Mouse (Mus musculus) effector memory CD4-positive, alpha-beta T cell, adult 5 months (primary cell): ENCODE data around the gene Frmd4a. TPM values are rescaled to one million over a fixed set of nuclear protein-coding genes. Genes with fewer than 3 reads are reported as not detected.

Source experiments
- polyA plus RNA-seq: library from polyadenylated mRNA; unstranded; fragments of 100-300 nt; shearing (Covaris generic); gene quantifications from one replicate; pipeline ENCODE4 v1.2.1, GENCODE M21; 2017

The Frmd4a gene
- 1.3 TPM for polyA plus RNA-seq

GRCm38 (mm10) chr2:4017528-4018288 is at the start of gene Frmd4a:
TSS of gene Frmd4a (plus strand) at chr2:4017717.

GRCm38 (mm10) chr2:4651500-4652285 is 634.2 kb downstream of the Frmd4a start, which contains the start of gene Prpf18:
TSS of gene Prpf18 (minus strand) at chr2:4652113.

